Mouse (Mus musculus): ENCODE data around the gene Phf21b.
A peak's percentile ranks its signal among the peaks of the same experiment; 100 is the strongest.

Gene Phf21b

DNA sequence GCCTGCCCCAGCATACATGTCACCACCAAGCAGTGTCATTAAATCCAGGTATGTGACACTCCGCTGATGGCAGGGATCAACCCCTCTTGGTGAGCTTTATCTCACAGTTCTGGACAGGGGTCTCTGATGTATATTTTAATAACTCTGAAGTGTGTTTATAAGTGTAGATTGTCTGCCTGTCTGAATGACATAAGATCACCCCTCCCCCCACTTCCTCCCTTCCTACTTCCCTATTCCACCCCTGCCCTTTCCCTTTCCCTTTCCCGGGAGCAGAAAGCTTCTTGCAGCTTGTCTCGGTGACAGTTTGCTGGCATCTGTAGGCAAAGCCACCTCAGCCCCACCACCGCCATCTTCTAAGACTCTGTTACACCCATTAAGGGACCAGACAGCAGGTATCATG, 11.0 kb downstream of the Phf21b start:
- DNase-seq: no peak

DNA sequence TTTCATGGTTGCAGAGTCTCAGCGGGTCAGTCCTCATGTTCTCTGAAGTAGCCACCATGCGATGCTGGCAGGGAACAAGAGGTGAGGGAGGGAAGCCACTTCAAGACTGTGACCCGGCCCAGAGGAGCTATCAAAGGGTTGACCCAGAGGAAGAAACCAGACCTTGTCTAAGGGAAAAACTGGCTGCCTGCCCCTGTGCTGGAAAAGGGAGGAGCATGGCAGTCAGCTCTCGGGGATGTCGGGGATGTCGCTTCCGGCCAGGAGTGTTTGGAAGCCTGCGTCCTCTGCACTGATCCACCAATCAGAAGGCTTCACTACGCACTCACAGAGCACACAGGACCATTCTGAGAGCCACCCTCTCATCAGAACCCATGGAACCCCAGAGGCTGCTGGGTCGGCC, 12.8 kb downstream of the Phf21b start:
- DNase-seq: no peak

DNA sequence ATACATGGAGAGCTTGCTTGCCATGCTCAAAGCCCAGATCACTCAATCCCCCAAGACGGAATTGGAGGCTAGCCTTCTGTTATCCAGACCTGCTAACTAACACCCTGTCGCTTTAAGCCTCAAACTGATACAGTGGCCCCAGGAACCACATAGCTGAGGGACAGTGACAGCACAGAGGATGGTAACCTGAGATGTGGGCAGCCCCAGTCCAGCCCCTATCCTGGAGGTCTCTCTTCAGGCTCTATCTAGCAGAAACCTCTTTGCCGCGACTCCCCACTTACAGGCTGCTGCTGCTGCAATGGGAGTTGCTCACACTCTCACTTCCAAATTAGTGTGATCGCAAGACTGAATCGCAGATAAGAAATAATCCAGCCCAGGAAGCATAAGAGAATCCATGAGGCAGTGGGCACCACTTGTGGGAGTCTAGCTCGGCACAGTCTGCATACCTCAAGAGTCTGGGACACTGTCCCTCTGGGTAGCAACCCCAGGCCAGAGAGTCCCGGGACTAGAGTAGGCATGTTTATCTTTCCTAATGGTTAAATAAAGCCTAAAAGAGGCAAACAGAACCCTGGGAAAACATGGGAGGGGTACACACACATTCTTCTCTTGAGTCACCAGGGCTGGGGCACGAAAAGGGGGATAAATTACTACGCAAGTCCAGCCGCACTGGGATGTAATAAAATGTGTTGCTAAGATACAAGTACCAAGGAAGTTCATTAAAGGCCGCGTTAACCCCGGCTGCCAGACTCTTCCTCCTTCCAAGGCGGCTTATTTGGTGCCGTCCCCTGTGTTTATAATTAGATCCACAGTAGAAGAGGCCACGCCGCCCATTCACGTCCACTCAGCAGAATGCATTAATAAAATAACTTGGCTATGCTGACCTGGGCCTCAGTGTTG, 13.7 kb downstream of the Phf21b start:
- peak; percentile 53 for DNase-seq

DNA sequence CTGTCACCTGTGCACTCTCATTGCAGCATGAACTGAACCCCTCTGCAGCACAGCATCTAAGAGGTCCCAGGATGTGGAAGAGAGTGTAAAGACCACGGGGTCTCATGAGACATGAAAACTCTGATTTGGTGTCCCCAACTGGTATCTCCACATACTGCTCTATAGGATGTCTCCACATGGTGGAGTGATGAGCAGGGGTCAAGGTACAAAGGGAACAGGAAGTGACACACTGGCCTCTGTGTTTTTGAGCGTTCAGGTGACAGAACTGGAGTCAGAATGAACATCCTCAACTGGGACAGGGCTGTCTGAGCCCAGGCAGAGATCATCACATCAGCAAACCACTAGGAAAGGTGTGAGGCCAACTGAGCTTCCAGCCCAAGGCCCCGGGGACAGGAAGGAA, 15.3 kb downstream of the Phf21b start:
- no peak for DNase-seq

DNA sequence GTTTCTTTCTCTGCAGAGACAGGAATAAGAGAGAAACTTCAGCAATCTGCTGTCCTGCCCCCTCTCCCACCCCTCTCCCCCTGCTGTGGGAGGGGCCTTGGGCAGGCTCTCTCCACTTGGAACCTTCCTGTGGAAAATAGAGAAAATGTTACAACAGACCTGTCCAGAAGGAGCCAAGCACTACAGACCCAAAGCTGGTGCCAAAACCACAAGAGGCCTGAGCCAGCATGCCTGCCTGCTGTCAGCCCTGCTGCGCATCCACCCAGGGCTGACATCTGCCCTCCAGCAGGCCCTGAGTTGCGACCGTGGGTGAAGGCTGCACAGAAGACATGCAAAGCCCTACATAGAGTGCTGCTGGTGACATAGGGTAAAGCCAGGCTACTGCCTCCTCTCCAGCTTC, 16.3 kb downstream of the Phf21b start:
- DNase-seq: no peak

DNA sequence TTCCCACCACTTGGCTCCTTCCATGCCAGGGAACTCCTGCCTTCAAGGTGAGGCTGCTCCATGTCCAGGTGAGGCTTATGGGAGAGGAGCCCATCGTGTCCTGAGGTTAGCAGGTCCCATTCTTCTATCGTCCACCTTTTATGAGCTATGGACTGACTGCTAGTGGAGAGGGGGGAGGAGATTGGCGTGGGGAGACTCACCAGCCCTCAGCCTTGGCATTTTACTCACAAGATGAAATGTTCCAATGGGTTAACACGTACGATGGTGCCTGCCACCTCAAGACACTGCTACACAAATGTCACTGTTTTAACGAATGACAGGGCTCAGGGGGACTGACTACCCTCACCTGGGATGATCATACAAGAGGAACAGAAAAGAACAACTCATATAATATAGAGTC, 18.0 kb downstream of the Phf21b start:
- DNase-seq: no peak

DNA sequence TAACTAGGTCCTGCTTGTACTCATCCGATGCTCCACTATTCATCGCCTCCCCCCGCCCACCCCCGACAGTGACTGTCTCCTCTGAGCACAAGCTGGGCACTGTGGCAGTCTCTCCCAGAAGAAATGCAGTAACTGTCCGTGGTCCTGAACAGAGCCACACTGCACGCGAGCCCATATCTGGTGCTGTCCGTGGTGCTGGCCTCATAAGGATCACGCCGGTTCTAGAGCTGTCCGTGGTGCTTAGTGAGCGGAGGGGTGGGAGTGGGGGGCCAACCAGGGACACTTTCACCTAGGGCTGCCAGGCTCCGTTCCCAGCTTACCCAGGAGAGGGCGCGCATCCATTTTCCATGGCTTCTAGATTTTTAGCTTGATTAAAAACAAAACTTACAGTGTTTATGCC, 26.4 kb downstream of the Phf21b start:
- DNase-seq: peak; percentile 94

DNA sequence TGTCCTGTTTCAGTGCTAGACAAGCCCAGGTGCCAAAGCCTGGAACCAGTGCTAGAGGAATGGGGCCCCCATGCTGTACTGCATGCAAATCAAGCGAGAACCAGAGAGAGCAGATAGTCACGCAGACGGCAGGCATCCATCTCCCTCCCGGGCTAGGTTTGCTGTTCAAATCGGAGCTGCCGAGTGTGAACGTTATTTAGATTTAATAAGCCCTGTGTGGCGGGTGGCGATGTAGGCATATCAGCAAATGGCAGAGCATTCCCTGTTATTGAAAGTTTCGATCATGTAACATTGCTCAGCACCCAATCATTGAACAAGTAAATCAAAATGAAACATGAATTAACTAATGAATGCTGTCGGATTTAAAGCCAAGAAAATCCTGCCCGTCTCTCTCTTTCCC, 27.2 kb downstream of the Phf21b start:
- DNase-seq: no peak

DNA sequence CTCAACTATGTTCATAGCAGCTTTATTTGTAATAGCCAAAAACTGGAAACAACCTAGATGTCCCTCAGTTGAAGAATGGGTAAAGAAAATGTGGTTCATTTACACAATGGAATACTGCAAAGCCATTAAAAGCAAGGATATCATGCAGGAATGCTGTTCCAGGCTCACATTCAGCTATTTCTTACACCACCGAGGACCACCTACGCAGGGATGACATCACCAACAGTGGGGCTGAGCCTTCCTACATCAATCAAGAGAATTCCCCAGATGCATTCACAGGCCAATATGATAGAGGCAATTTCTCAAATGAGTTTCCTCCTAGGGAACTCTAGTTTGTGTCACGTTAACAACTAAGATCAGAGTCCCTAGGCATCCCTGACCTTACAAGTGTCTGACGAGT, 32.8 kb downstream of the Phf21b start:
- DNase-seq: no peak

DNA sequence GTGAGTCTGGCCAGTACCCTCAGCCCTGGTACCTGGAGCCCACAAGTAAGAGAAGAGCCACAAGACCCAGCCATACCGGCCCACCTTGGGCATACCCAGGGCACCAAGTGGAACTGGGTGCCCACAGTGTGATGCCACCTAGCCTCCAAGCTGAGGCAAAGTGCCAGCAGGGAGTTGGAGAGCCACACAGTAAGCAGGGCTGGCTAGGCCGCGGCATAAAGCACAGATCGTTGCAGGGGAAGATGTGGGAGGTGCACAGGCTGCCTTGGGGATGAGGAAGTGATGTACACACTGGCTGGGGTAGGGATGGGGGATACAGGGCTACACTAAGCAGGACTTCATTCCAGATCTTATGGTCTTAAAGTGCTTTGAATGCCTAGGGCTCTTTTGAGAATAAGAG, 35.0 kb downstream of the Phf21b start:
- no peak for DNase-seq

DNA sequence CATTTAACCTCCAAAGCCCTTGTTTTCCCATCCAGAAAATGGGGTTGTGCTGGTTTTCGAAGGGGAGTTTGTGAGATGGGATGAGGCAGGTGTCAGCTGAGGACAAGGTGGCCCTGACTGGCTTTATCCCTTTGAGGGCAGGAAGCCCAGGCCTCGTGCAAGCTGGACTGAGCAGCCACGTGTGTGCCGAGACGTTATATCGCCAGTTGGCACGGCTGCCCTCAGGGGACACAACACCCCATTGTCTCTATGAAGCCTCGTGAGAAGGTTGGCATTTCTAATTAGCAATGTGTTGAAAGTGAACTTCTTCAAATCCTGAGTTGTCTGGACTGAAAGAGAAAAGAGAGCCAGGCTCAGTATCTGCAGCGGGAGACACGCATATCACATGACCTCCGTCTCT, 37.6 kb downstream of the Phf21b start:
- DNase-seq: no peak

DNA sequence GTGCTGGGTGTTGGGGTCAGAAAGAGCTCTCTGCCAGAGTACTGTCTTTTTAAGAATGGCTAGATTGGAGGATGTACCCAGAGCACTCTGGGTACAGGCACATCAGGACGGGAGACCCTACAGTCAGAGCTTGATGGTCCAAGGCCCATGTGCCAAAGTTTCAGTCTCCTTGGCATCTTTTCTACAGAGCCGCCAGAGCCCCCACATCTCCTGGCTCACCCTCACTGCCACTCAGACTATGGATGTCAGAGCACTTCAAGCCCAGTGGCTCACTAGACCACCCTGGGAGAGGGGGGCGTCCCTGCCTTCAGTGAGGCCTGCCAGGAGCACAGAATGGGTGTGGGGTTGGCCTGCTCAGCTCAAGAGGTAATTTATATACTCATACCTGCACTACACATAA, 38.3 kb downstream of the Phf21b start:
- no peak for DNase-seq

DNA sequence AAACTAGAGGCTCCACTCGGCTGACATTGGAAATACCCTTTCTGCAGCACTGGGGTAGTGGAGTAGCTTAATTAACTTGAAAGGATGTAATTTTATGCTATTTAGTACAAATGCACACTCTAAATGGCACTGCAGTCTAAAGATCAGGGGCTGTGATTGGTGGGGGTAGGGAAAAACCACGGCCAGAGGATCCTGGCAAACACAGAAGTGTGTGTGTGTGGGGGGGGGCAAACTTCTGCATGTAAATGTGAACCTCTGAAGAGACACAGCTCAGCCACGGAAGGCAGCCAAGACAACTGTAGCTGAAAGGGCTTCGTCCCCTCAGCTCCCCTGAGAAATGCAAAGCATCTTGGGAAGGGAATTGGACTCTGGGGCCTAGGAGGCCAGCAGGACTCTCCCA, 40.7 kb downstream of the Phf21b start:
- DNase-seq: no peak

DNA sequence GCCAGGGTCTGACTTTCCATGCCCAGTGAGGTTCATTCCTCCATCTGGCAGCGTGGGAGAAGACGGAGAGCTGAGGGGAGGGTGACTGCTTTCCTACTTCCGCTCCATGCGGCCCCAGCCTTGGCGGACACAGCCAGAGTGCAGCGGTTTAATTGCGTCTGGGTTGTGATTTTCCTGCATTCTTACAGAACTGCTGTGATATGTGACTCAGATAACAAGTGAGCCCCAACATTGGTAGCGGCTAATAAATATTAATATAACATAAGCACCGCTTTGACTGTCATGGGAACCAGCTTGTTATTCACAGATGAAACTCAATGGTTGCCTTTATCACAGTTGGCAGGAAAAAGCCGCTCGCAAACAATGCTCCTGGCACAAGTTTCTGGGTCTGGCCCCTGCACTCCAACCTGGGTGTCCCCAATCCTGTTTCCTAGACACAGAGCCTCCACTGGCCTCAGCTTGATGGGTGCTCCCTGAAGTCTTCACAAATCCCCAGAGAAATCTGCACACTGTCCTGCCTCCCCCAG, 43.0 kb downstream of the Phf21b start:
- no peak for DNase-seq

DNA sequence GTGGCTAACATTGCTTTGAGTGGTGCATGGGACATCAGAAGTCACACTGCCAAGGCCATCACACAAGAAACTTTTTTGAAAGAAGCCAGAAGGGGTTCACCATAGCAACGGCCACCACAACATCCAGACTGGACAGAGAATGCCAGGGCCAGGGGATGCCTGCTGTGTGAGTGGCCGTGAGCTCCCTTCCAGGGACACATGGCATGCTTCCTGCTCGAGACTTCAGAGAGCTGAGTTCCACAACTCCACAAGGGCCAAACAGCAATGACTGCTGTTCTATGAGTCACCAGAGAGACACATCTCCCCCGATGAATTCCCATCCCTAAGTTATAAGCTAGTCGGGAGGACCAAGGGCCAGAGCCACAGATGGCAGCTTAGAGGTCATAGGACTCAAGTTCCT, 44.7 kb downstream of the Phf21b start:
- no peak for DNase-seq

DNA sequence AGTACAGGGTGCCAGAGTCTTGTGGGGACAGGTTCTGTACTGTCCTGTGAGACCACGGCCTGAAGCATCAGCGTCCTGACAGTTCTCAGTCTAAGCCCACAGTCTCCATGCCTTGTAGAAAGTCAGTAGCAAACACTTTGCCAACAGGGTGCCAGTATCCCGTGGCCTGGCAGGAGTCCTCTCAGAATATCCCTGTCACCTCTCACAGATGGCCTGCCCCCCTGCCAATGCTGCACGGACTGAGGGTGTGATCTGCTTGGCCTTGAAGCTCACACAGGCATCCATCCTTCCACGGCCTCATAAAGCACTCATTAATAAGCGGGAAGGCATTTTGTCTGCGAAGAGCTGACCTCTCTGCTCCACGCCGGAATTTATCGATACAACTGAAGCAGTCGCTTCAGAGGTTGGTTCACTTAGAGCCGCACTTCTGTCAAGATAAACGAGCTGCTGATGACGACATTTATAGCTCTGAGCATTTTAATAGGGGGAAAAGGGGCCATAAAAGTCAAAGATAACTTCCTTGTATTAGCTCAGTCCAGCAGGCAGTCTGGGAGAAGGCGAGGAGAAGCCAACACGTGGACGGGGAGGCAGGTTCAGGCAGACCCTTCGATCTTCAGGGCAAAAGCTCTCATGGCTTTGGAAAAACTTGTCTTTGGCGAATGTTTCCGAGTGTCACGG, 46.4 kb downstream of the Phf21b start:
- DNase-seq: peak; percentile 15

DNA sequence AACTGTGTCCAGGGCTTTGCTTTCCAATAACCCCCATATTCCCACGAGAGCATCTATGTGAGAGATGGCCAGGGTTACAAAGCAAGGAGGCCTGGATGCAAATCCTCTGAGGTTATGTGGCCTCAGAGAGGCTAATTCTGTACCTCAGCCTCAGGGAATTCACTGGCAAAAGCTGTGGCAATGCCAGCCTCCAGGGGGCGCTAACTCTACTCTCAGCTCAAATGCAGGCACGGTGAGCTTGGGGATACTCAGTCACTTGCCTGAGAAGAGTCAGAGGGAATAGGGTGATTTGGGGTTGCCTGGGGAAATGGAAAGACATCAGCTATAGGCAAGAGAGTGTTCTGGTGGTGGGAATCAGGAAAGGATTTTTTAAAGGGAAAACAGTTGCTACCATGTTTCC, 52.2 kb downstream of the Phf21b start:
- peak; percentile 65 for DNase-seq

DNA sequence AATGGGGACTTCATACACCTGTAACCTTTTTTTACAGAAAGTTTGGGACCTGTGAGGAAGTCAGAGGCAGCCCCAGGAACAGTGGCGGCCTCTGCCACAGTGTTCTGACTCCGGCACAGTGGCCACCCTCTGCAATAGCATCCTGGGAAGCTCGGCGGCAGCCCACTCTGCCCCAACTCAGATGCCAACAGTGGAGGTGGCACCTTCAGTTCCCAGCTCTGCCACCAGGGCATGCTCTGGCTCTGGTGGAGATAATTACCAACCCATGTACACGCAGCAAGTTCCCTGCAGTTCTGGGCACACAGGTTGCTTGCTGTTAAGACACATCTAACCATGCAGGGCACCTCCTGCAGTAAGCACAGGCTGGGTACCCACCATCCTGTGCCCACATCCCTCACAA, 55.7 kb downstream of the Phf21b start:
- DNase-seq: no peak

DNA sequence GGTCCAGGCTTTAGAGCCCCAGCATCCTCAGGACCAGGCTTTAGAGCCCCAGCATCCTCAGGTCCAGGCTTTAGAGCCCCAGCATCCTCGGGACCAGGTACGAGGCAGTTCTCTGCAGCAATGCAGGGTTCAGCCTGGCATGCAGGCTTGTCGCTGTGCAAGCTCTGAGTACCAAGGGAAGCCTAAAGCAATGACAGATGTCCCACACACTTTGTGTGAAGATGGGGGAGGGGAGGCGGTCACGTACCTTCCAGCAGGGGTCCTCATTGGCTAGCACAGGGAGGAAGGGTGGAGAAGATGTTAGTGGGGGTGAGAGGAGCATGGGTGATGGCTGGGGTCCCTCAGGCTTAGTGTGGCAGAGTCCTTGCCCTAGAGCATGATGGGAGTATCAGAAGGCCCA, 62.2 kb downstream of the Phf21b start:
- DNase-seq: no peak

DNA sequence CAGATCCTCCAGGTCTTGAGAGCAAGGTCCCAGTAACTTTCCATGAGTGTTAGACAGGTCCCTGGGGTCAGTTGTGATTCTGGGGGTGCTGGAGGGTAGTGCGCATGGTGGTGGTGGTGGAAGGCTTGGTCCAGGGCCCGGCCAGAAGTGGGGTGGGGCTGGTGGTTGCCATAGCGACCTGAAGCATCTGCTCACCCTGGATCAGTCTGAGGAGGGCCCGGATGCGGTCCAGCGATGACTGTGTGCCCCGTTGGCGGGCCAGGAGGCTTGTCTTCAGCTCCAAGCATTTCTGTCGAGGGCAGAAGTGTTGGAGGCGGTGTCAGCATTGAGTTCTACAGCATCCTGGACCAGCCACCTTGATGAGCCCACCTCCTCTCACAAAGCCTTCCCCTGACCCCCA, 68.7 kb downstream of the Phf21b start:
- DNase-seq: no peak

DNA sequence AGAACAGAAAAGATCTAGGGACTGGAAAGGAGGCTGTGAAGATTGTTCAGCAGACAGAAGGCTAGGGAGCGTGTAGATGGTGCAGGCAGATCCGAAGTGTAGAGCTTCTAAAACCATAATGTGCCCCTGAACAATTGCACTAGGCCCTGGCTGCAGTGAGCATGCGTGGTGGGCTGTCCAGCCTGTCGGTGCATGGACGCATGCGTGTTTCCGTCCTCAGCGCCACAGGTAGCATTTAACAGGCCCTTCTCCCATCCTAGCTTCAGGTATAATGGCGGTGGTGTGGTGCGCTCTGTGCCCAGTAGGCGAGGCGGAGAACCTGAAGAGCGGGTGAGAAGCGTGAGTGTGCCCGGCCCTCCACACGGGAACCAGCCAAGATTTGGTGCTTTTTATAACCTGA, 71.0 kb downstream of the Phf21b start:
- DNase-seq: no peak

DNA sequence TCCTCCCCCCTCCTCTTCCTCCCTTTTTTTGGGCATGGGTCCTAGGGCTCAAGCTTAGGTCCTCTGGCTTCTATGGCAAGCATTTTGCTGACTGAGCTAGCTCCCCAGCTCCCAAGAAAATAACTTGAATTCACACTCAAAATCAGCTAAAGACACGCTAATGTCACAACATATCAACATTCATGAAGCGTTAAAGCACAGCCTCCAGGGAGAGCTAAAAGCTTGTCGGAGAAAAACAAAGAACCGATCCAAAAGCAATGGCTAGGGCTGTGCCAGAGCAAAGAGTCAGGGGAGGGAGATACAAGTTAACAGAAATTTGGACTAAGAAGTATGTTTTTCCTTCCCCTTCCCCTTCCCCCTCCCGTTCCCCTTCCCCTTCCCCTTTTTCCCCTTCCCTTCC, 77.3 kb downstream of the Phf21b start:
- no peak for DNase-seq

DNA sequence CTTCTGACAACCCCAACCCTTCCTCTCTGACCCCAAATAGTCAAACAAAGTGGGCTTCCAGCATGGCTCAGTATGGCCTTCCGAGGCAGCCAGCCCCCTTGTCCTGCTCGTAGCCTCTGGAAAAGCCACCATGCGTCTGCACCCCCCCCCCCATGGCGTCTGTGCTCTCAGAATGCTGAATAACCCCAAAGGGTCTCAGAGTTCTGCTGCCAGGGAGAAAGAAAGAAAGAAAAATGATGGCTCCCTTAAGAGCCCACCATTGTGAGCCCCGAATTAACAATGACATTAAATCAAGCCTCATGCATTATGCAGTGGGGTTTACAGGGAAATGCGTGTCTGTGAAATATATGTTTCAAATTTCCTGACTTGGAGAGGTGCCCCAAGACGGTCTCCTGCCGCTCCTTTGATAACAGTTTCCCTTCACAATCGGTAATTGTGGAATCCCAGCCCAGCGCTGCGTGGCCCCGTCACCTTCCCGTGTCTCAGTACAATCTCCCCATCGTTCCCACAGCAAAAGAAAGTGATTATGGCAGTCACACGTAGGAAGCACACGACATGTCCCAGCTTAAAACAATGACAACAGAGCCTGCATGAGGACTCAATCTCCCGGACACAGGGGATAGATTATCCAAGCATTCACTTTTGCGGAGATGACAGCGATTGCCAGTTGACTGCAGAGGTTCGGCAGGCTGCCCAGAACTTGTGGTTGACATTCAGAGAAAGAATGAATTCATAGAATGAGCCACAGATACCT, 80.3 kb downstream of the Phf21b start:
- DNase-seq: peak; percentile 41
